Mouse (Mus musculus): ENCODE measurements around the gene Myod1. TPM values are rescaled to one million over a fixed set of nuclear protein-coding genes. Genes with fewer than 3 reads are reported as not detected.

The Myod1 gene
- not detected for total RNA-seq (2021)
- long read RNA-seq, experiment 1: 0 reads
- long read RNA-seq, experiment 2: 0 reads

DNA sequence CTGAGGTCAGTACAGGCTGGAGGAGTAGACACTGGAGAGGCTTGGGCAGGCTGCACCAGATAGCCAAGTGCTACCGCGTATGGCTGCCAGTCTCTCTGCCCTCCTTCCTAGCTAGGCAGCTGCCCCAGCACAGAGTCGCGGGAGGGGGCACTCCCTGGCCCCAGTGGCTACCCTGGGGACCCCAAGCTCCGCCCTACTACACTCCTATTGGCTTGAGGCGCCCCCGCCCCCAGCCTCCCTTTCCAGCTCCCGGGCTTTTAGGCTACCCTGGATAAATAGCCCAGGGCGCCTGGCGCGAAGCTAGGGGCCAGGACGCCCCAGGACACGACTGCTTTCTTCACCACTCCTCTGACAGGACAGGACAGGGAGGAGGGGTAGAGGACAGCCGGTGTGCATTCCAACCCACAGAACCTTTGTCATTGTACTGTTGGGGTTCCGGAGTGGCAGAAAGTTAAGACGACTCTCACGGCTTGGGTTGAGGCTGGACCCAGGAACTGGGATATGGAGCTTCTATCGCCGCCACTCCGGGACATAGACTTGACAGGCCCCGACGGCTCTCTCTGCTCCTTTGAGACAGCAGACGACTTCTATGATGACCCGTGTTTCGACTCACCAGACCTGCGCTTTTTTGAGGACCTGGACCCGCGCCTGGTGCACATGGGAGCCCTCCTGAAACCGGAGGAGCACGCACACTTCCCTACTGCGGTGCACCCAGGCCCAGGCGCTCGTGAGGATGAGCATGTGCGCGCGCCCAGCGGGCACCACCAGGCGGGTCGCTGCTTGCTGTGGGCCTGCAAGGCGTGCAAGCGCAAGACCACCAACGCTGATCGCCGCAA is at the start of gene Myod1:
Gene Myod1 (plus strand): TSS at position 303 of the 836 bp plus-strand sequence.
- no peak for DNase-seq
- intact Hi-C loops (cut with DNase I): loop anchor here (1.0 kb wide), 1 partner anchor 96 kb away; no protein-coding TSS in a partner anchor

DNA sequence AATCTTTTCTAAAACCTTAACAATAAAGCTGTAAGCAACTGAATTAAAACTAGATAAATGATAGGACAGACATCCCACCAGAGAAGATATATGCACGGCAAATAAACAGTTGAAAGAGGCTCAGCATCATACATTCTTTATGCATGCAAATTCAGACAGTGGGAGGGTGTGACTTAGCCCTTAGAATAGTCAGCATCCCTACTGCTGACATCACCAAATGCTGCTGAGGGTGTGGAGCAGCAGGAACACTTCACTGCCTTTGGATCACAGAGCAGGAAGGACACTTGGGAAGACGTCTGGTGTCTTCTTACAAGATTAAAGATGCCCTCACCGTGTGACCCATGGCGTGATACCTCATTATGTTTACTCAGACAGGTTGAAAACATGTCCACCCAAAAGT is 48.4 kb upstream of the Myod1 start:
- DNase-seq: no peak
- intact Hi-C loops (cut with DNase I): no loop called here

DNA sequence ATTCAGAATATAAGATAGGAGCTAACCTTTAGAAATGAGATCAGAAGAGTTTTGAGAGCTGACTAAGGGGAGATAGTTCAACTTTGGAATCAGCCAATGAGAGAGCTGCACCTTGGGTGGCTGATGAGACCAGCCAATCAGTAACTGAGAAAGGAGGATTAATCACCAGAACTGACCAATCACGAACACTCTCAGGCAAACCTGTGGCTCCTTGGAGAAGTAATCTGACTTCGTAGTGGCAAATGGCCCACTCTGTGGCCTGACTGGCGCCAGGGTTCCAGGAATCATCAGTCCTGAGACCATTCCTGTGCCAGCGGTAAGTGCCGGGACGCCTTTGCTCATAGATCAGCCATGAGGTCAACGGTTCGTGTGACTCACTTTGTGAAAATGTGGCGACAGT is 38.9 kb upstream of the Myod1 start:
- intact Hi-C loops (cut with DNase I): no loop called here
- DNase-seq: no peak

DNA sequence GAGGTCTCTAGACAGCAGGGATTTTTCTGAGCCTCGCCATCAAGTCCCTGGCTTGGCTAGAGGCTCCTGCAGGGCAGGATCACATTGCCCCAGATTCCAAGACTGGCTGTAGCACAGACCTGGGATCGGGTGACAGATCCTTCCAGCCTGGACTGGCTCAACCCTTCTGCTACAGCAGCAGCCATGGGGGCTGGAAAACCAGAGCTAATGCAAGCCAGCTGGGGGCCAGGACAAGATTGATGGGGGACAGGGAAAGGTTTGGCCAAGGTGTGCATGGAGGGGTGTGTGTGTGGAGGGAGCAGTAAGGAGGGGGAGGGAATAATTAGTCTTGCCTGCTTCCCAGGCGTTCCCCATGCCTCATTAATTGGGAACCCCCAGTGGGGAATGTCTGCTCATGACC is 36.5 kb upstream of the Myod1 start:
- no peak for DNase-seq
- intact Hi-C loops (cut with DNase I): no loop called here

DNA sequence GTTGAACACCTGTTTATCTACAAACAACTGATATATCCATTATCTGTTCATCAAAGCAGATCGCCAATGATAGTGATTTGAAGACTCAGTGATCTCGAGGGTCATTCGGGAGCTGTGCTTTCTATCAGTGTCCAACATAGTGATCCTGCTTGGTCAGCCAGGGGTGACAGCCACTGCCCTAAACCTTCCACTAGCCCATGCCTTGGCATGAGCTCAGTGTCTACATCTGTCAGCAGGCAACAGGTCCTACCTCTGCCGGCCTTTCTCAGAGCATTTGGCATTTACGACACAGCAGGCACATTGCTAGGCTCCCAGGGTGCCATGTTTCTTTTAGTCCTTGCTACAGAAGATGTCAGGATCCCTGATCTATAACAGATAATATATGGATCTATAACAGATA is 36.0 kb upstream of the Myod1 start:
- intact Hi-C loops (cut with DNase I): no loop called here

DNA sequence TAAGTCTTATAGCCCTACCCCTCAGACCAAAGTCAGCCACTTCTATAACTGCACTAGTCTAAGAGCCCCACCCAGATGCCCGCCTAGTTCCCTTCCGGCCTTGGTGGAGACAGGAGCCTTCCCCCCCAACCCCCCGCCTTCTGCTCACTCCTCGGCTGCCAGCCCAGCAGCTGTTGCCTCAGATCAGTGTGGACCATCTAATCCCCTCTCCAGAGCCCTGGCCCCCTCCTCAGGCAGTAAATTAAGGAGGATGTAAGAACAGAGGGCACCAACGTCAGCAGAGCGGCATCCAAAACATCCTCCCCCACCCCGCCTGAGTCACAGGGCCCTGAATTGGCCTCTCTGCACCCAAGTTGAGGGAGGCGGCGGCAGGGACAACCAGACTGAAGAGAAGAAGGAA is 34.8 kb upstream of the Myod1 start:
- no peak for DNase-seq
- intact Hi-C loops (cut with DNase I): no loop called here

More for the DNA sequence above, 36.0 kb upstream of the Myod1 start:
- DNase-seq: no peak

DNA sequence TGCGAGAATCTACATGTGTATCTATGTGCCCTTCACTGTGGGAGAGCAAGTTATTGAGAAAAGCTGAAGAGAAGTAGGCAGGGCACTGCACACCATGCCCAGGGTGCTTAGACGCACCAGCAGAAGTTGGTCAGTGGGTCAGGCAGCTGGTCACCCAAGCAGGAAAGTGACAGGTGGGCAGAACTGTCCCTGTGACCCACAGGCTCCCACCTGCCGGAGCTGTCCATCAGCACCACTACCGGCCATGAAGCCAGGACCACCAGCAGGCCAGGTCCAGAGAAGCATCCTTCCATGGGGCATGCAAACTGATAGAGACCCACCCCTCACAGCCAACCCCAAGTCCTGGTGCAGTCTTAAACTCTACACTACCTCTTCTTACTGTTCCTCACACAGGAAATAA is 28.6 kb upstream of the Myod1 start:
- no peak for DNase-seq
- intact Hi-C loops (cut with DNase I): no loop called here

DNA sequence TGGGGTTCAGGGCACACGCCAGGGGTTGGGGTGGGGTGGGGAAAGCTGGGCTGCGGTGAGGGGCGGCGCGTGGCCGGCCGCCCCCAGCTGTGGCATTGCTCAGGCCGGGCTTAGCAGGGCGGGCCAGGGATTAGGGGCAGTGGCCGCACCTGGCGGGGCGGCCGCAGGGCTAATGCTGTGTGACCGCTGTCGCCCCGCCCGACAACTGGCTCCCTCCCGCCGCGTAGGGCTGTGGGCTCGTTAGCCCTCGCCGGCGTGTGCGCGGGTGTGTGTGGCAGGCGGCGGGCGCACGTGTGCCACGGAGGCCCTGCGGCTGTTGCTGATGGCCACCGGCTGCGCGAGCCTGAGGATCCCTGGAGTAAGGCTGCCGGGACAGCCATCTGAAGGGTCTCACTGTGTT is 27.5 kb upstream of the Myod1 start:
- no peak for DNase-seq

DNA sequence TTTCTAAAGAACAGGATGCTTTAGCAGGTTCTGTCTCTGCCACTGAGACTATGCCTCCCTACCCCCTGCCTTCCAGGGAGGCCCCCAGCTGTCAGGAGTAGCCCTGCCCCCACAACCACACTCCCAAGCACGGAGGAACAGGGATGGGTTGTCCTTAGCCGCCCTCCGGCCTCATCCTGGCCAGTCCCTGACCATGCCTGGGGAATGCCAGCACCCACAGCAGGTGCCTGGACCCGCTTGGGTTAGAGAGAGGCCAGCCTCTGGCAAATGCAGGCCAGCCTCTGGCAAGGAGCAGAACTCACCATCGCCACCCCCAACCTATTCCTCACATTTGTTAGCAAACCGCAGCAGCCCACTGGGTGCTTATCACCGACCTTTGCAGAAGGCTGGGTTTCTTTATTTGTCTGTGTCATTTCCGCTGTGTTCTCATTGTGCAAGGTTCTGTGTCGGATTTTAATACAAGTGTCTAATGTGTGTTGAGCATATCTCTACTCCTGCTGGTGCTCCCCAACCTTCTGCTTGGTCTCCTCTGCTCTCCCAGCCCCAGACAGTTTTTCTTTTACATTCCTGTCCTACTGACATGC is 26.1 kb upstream of the Myod1 start:
- DNase-seq: no peak
- intact Hi-C loops (cut with DNase I): no loop called here

More for the DNA sequence above, 27.5 kb upstream of the Myod1 start:
- intact Hi-C loops (cut with DNase I): no loop called here

DNA sequence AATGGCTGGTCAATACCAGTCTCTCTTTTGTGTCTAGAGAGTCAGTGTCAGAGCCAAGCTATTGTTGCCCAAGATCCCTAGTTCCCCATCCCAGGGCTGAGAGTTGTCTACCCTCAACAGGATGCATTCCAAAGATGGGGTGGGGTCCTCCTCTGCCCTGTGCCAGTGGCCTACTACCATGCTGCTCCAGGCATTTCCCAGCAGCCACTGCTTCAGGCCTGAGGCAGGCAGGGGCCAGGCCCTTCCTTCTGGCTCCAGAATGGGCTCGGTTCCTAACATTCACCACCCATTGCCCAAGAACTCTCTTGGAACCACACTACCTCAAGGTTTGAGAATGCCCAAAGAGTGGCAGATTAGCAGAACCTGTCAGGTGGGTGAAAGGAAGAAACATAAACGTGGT is 23.5 kb upstream of the Myod1 start:
- DNase-seq: no peak
- intact Hi-C loops (cut with DNase I): no loop called here

DNA sequence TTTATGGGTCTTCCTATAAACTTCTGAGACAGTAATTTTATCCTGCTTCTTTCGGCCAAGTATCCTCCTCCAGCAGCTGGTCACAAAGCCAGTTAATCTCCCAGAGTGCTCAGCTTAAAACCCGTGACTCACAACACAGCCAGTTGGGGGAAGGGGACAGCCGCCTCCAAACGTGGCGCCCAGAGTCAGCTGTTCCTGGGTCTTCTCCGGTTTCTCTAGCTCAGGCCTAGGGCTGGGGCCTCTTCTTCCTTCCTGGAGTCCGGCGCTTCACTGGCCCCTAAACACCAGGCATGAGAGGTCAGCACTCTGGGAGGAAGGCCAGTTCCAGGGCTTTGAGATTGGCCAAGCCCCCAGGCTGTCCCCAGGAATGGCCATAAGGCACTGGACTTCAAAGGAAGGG is 23.1 kb upstream of the Myod1 start:
- intact Hi-C loops (cut with DNase I): no loop called here
- DNase-seq: no peak

DNA sequence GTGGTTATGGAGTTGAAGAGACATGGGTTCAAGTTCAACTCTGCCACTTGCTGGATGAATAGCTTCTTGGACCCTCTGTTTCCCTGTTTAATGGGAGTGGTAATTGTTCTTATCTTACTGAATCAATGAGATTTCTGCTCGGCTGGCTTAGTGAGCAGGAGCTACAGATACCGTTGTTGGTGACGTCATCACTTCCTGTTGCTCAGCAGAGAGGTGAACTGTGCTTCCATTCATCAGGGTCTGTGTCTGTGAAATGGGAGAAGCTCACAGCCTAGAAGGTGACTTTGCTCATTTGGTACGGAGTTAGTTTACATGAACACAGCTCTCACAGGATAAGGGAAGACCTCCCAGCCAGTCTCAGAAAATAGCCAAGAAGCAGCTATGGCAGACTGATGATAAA is 22.4 kb upstream of the Myod1 start:
- intact Hi-C loops (cut with DNase I): no loop called here
- DNase-seq: no peak

DNA sequence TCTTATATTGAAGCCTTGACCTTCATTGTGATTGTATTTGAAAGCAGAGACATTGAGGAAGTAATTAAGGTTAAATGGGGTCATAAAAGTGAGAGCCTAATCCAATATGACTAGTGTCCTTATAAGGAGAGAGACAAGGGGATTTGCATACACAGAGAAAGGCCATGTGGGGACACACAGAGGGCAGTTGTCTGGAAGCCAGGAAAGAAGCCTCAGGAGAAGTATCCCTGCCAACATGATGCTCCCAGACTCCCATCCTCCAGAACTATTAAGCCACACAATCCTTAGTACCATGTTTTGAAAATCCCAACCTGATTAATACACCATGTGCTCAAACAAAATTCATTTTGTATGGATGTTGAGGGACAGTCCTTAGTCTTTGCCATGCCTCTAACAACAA is 14.5 kb upstream of the Myod1 start:
- DNase-seq: no peak
- intact Hi-C loops (cut with DNase I): no loop called here

DNA sequence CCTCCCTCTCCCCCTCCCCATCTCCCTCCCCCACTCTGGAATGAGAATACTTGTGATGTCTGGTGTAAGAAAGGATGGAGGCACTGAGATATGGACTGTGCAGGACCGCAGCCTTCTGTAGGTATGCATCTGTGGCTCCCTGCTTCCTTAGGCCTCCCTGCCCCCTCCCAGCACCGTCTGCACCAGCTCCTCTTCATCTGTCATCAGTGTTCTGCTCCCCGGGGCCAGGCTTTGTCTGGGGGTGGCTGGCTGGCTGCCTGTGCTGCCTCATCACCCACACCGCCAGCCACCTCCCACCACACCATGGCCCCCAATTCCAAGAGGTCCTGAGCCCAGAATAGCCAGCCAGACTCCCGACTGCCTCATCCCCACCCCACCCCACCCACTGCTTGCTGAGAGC is 12.1 kb upstream of the Myod1 start:
- no peak for DNase-seq
- intact Hi-C loops (cut with DNase I): no loop called here

DNA sequence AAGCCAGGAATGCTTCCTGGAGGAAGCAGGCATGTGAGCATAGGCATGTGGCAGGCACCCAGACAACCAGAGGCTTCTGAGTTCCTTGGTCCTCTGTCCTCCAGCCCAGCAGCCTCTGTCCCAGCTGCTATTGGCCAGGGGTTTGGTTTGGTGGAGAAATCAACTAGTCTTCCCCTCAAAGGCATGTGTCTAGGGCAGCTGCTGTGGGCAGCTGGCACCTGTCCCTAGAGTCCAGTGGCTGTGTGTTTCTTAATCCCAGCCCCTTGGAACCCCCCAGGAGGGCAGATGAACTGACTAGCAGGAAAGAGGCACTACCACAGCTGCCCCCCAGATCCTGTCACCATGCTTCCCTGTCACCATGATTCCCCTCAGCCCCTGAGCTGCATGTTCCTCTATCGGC is 10.5 kb upstream of the Myod1 start:
- intact Hi-C loops (cut with DNase I): no loop called here
- no peak for DNase-seq

DNA sequence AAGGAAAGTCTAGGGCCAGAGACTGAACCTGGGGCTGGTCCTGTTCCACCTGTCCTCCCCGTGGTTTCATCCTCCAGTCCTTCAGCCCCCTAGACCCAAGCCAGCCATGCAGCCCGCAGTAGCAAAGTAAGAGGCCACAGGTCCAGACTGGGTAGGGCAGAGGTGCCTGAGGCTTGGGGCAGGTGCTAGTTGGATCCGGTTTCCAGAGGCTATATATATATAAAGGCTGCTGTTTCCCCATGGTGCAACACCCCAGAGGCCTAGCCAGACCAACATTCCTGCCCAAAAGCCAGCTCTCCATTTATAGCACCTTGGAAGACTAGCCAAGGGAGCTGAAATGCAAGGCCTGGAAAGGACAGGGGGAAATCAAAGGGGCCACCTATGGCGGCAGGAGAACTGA is 5.2 kb upstream of the Myod1 start:
- intact Hi-C loops (cut with DNase I): no loop called here
- peak in 1 of 2 experiments; percentile 20 for DNase-seq

DNA sequence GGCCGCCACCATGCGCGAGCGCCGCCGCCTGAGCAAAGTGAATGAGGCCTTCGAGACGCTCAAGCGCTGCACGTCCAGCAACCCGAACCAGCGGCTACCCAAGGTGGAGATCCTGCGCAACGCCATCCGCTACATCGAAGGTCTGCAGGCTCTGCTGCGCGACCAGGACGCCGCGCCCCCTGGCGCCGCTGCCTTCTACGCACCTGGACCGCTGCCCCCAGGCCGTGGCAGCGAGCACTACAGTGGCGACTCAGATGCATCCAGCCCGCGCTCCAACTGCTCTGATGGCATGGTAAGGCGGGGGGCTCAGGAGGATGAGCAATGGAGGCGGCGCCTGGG is 703 bp downstream of the Myod1 start:
- intact Hi-C loops (cut with DNase I): loop anchor here (1.0 kb wide), 1 partner anchor 97 kb away; no protein-coding TSS in a partner anchor

DNA sequence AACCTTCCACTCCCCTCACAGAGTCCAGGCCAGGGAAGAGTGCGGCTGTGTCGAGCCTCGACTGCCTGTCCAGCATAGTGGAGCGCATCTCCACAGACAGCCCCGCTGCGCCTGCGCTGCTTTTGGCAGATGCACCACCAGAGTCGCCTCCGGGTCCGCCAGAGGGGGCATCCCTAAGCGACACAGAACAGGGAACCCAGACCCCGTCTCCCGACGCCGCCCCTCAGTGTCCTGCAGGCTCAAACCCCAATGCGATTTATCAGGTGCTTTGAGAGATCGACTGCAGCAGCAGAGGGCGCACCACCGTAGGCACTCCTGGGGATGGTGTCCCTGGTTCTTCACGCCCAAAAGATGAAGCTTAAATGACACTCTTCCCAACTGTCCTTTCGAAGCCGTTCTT is 1.8 kb downstream of the Myod1 start:
- intact Hi-C loops (cut with DNase I): no loop called here
- DNase-seq: peak in 1 of 2 experiments; percentile 14

More for the DNA sequence above, 703 bp downstream of the Myod1 start:
- DNase-seq: peak in 1 of 2 experiments; percentile 47

DNA sequence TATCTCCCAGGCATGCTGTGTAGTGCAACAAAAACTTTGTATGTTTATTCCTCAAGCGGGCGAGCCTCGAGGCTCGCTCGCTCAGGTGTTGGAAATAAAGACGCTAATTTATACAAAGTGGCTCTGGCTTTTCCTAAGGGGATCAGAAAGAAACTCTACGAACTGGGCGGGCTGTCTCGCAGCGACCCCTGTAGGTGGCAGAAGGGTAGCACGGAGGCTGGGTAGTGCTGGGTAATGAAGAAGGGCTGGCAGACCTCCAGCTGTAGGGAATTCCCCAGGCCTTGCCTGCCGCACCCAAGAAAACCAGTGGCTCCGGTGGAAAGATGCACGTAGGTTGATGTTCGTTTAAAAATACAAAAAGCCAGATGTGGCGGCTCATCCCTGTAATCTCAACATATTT is 2.7 kb downstream of the Myod1 start:
- DNase-seq: peak; percentile 52 to 74
- intact Hi-C loops (cut with DNase I): no loop called here

DNA sequence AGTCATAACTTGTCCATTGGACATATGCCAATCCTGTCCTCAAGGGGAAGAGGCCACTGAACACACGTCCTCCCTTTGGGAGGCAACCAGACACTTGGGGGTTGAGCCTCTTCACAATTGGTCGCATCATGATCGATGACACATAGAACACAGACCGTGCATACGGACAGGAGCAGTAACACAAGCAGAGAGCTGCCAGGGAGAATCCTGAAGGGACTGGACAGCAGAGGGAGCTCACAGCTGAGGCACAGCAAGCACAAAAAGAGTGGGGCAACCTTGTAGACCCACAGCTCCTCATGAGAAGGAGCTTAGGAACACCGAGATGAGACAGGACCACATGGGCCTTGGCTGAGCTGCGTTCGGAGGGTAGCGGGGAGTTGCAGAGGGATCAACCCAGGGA is 4.4 kb downstream of the Myod1 start:
- intact Hi-C loops (cut with DNase I): no loop called here
- no peak for DNase-seq

DNA sequence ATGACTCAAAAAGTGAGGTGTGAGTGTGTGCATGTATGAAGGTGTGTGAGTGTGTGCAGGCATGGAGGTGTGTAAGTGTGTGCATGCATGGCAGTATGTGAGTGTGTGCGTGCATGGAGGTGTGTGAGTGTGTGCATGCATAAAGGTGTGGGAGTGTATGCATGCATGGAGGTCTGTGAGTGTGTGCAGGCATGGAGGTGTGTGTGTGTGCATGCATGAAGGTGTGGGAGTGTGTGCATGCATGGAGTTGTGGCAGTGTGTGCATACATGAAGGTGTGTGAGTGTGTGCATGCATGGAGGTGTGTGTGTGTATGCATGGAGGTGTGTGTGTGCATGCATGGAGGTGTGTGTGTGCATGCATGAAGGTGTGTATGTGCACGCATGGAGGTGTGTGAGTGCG is 11.2 kb downstream of the Myod1 start:
- no peak for DNase-seq
- intact Hi-C loops (cut with DNase I): no loop called here

DNA sequence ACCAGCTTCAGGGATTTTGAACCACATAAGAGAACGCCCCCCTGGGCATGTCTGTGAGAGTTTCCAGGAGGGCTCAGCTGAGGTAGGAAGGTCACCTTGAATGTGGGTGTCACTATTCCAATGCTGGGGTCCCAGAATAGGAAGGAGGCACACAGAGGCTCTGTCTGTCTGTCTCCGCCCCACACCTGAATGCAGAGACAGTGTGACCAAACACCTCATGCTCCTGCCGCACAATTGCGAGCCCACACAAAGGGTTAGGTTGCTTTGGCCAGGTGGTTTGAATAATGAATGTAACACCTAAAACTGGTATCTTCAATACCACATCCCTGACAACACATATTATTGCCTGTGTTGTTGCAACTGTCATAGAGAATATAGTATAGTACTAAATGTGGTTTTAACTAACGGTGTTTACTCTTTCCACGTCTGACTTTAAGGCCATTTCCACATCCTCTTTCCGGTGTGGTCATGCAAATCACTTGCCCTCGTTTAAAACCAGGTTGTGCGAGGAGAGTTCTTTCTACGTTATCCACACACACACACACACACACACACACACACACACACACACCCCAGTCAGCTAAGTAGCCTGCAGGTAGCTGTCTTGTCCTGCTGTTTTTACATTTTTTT is 13.3 kb downstream of the Myod1 start:
- intact Hi-C loops (cut with DNase I): no loop called here
- no peak for DNase-seq

All from heart, postnatal 14 days (tissue).